Mouse (Mus musculus): ENCODE measurements around the gene Cacnb2. TPM values are rescaled to one million over a fixed set of nuclear protein-coding genes. Genes with fewer than 3 reads are reported as not detected.

Cacnb2 gene
- total and polyA plus RNA-seq, 3 experiments, result 32.7 to 77.9 (median 72.2) TPM

- Histone ChIP-seq H3K4me1 (ENCODE audit: control insufficient read depth, insufficient read depth, low read length) (no peaks in the 10 kb centered on the region; the same call in none of the 2 replicates), H3K9ac (ENCODE audit: low read depth, low read length) (no peak overlapping the region), H3K4me3 (no peak overlapping the region), H3K79me2 (replicated peaks; ENCODE audit: control insufficient read depth, insufficient read depth, low read length) (0 out of 2 replicates have a peak, but pooled peaks cover 2% of the 10 kb centered on the region), H3K27ac (no peak overlapping the region), H3K27me3 (ENCODE audit: control insufficient read depth, insufficient read depth, low read length) (no peaks in the 10 kb centered on the region), H3K36me3 (ENCODE audit: control insufficient read depth, insufficient read depth, low read length) (peaks cover 11% of the 10 kb centered on the region)
- 50% methylated on average over 1 of the region's 1 CpGs for WGBS
- no peak for DNase-seq
- TF ChIP-seq CTCF (IDR thresholded peaks at IDR 0.05), result no peak
- TF ChIP-seq POLR2A (IDR thresholded peaks at IDR 0.05; ENCODE audit: insufficient read depth, low read depth, low read length), result no peak
- TF ChIP-seq EP300 (IDR thresholded peaks at IDR 0.05; ENCODE audit: insufficient read depth, low read depth, low read length), result no peak
- intact Hi-C loops (cut with DNase I), result no loop called here
These were observed 358.1 kb downstream of the Cacnb2 start for GRCm38 (mm10) chr2:14960963-14961488.

GRCm38 (mm10) chr2:14961493-14961892 lies 358.6 kb downstream of the Cacnb2 start:
- Histone ChIP-seq H3K4me1 (ENCODE audit: control insufficient read depth, insufficient read depth, low read length) (no peaks in the 10 kb centered on the region; the same call in none of the 2 replicates), H3K27me3 (ENCODE audit: control insufficient read depth, insufficient read depth, low read length) (no peaks in the 10 kb centered on the region), H3K36me3 (ENCODE audit: control insufficient read depth, insufficient read depth, low read length) (peaks cover 11% of the 10 kb centered on the region), H3K79me2 (replicated peaks; ENCODE audit: control insufficient read depth, insufficient read depth, low read length) (0 out of 2 replicates have a peak, but pooled peaks cover 2% of the 10 kb centered on the region), H3K27ac (no peak overlapping the region), H3K4me3 (no peak overlapping the region), H3K9ac (ENCODE audit: low read depth, low read length) (no peak overlapping the region)
- WGBS, result 86% methylated on average over 2 of the region's 2 CpGs
- intact Hi-C loops (cut with DNase I), result no loop called here
- DNase-seq, result no peak
- no peak for TF ChIP-seq EP300 (IDR thresholded peaks at IDR 0.05; ENCODE audit: insufficient read depth, low read depth, low read length)
- TF ChIP-seq CTCF (IDR thresholded peaks at IDR 0.05), result no peak
- no peak for TF ChIP-seq POLR2A (IDR thresholded peaks at IDR 0.05; ENCODE audit: insufficient read depth, low read depth, low read length)

- Histone ChIP-seq H3K27ac (no peak overlapping the region), H3K27me3 (ENCODE audit: control insufficient read depth, insufficient read depth, low read length) (no peaks in the 10 kb centered on the region), H3K4me3 (no peak overlapping the region), H3K79me2 (replicated peaks; ENCODE audit: control insufficient read depth, insufficient read depth, low read length) (no peaks in the 10 kb centered on the region), H3K4me1 (ENCODE audit: control insufficient read depth, insufficient read depth, low read length) (no peaks in the 10 kb centered on the region), H3K36me3 (ENCODE audit: control insufficient read depth, insufficient read depth, low read length) (no peaks in the 10 kb centered on the region; the same call in 1 of the 2 replicates), H3K9ac (ENCODE audit: low read depth, low read length) (no peak overlapping the region)
- intact Hi-C loops (cut with DNase I), result no loop called here
- DNase-seq, result no peak
- whole genome bisulfite sequencing, result 75% methylated on average over 11 of the region's 11 CpGs
- TF ChIP-seq CTCF (IDR thresholded peaks at IDR 0.05), result no peak
- no peak for TF ChIP-seq EP300 (IDR thresholded peaks at IDR 0.05; ENCODE audit: insufficient read depth, low read depth, low read length)
- no peak for TF ChIP-seq POLR2A (IDR thresholded peaks at IDR 0.05; ENCODE audit: insufficient read depth, low read depth, low read length)
These were observed 381.1 kb downstream of the Cacnb2 start for GRCm38 (mm10) chr2:14984029-14984428.

- intact Hi-C loops (cut with DNase I), result no loop called here
- Histone ChIP-seq H3K36me3 (ENCODE audit: control insufficient read depth, insufficient read depth, low read length) (no peaks in the 10 kb centered on the region), H3K9ac (ENCODE audit: low read depth, low read length) (no peak overlapping the region), H3K79me2 (replicated peaks; ENCODE audit: control insufficient read depth, insufficient read depth, low read length) (no peaks in the 10 kb centered on the region), H3K4me1 (ENCODE audit: control insufficient read depth, insufficient read depth, low read length) (no peaks in the 10 kb centered on the region), H3K4me3 (no peak overlapping the region), H3K27ac (no peak overlapping the region), H3K27me3 (ENCODE audit: control insufficient read depth, insufficient read depth, low read length) (no peaks in the 10 kb centered on the region)
- no peak for DNase-seq
- no peak for TF ChIP-seq CTCF (IDR thresholded peaks at IDR 0.05)
- no peak for TF ChIP-seq POLR2A (IDR thresholded peaks at IDR 0.05; ENCODE audit: insufficient read depth, low read depth, low read length)
- TF ChIP-seq EP300 (IDR thresholded peaks at IDR 0.05; ENCODE audit: insufficient read depth, low read depth, low read length), result no peak
- 66% methylated on average over 4 of the region's 4 CpGs for WGBS
These were observed 385.6 kb downstream of the Cacnb2 start for GRCm38 (mm10) chr2:14988451-14988850.

- no peaks in the 10 kb centered on the region for H3K79me2 ChIP-seq (replicated peaks; ENCODE audit: control insufficient read depth, insufficient read depth, low read length)
- H3K4me1 ChIP-seq (ENCODE audit: control insufficient read depth, insufficient read depth, low read length), result no peaks in the 10 kb centered on the region
- H3K36me3 ChIP-seq (ENCODE audit: control insufficient read depth, insufficient read depth, low read length), result no peaks in the 10 kb centered on the region
- 83% methylated on average over 4 of the region's 4 CpGs for WGBS
- DNase-seq, result no peak
- no peaks in the 10 kb centered on the region for H3K27me3 ChIP-seq (ENCODE audit: control insufficient read depth, insufficient read depth, low read length)
- H3K27ac ChIP-seq, result no peak overlapping the region
- H3K4me3 ChIP-seq, result no peak overlapping the region
- TF ChIP-seq POLR2A (IDR thresholded peaks at IDR 0.05; ENCODE audit: insufficient read depth, low read depth, low read length), result no peak
- no peak for TF ChIP-seq EP300 (IDR thresholded peaks at IDR 0.05; ENCODE audit: insufficient read depth, low read depth, low read length)
- no peak for TF ChIP-seq CTCF (IDR thresholded peaks at IDR 0.05)
- H3K9ac ChIP-seq (ENCODE audit: low read depth, low read length), result no peak overlapping the region
- intact Hi-C loops (cut with DNase I), result no loop called here
These were observed 386.5 kb downstream of the Cacnb2 start for GRCm38 (mm10) chr2:14989350-14989749.

- TF ChIP-seq CTCF (IDR thresholded peaks at IDR 0.05) (no peak), EP300 (IDR thresholded peaks at IDR 0.05; ENCODE audit: insufficient read depth, low read depth, low read length) (no peak), POLR2A (IDR thresholded peaks at IDR 0.05; ENCODE audit: insufficient read depth, low read depth, low read length) (no peak)
- DNase-seq, result no peak
- intact Hi-C loops (cut with DNase I), result no loop called here
- H3K9ac ChIP-seq (ENCODE audit: low read depth, low read length), result no peak overlapping the region
- no peaks in the 10 kb centered on the region for H3K27me3 ChIP-seq (ENCODE audit: control insufficient read depth, insufficient read depth, low read length)
- WGBS, result 89% methylated on average over 4 of the region's 4 CpGs
- H3K4me1 ChIP-seq (ENCODE audit: control insufficient read depth, insufficient read depth, low read length), result no peaks in the 10 kb centered on the region
- H3K4me3 ChIP-seq, result no peak overlapping the region
- H3K27ac ChIP-seq, result no peak overlapping the region
- H3K36me3 ChIP-seq (ENCODE audit: control insufficient read depth, insufficient read depth, low read length), result no peaks in the 10 kb centered on the region
- no peaks in the 10 kb centered on the region for H3K79me2 ChIP-seq (replicated peaks; ENCODE audit: control insufficient read depth, insufficient read depth, low read length)
These were observed 389.6 kb downstream of the Cacnb2 start for GRCm38 (mm10) chr2:14992531-14992930.
